Mouse (Mus musculus) spleen, adult 2 months (tissue): ENCODE measurements around the gene Inpp4b.

Experiments used
- CTCF ChIP-seq: fragments of 200-500 bp; IDR thresholded peaks from 2 replicates; pipeline ENCODE4 v1.5.1; 2011; ENCODE audit warnings: mild to moderate bottlenecking, inconsistent platforms; ENCODE audit not compliant: insufficient read depth, insufficient read length, insufficient replicate concordance; ENCODE audit errors: extremely low read depth
- POLR2A ChIP-seq: fragments of 200-500 bp; IDR thresholded peaks from 2 replicates; pipeline ENCODE4 v1.6.1; 2011; ENCODE audit warnings: low read depth, low read length, inconsistent platforms

DNA sequence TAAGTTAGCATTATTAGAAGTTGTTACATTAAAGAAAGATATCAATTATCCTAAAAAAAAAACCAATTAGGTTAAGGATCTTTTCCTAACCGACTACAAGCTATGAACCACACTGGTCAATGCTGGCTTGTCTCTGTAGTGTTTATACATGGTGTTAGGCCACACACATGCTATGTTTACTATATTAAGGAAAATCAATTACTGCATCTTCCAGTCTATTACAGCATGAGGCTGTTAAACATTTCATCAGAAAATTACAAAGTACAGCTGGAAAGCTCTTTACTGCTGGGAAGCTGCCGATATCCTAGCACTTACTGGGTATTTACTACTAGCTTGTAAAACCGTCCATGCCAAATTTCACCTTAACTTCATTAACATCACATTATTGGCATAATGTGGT lies 653.9 kb downstream of the Inpp4b start:
- TF ChIP-seq POLR2A (no peak), CTCF (no peak)
